Mouse (Mus musculus) liver, embryonic 14.5 days (tissue): ENCODE measurements around the gene Ube2q2. TPM values are rescaled to one million over a fixed set of nuclear protein-coding genes. Genes with fewer than 3 reads are reported as not detected.

ENCODE experiments used
- ATAC-seq: fragments of 200-750 bp; cut with Nextera tagmentation; 2 replicates; pipeline ENCODE4 v1.8.0; 2017; ENCODE audit warnings: moderate number of reproducible peaks, mild to moderate bottlenecking, moderate library complexity; ENCODE audit not compliant: insufficient read depth
- DNase-seq, 3 experiments: peaks; one replicate each; pipeline ENCODE4 v3.0.0-alpha.2; 2012 to 2013; ENCODE audit warnings: low read depth in 3 of 3, low spot score in 3 of 3
- H3K27ac ChIP-seq: fragments of 300-500 bp; sonication (generic); 2 replicates; pipeline ENCODE4 v1.5.1; 2014; ENCODE audit warnings: moderate library complexity, mild to moderate bottlenecking, control low read depth, inconsistent platforms
- H3K27me3 ChIP-seq: fragments of 300-500 bp; sonication (generic); 2 replicates; pipeline ENCODE4 v1.6.1; 2014; ENCODE audit warnings: mild to moderate bottlenecking, low read length, moderate library complexity; ENCODE audit not compliant: control insufficient read depth, insufficient read depth
- H3K36me3 ChIP-seq: fragments of 300-500 bp; sonication (generic); replicated peaks from 2 replicates; pipeline ENCODE4 v1.6.1; 2014; ENCODE audit warnings: low read depth; ENCODE audit not compliant: control insufficient read depth, insufficient read depth
- H3K4me1 ChIP-seq, 2 experiments: fragments of 200-500 bp in 1 of 2; fragments of 300-500 bp in 1 of 2; sonication (generic) in 1 of 2; replicated peaks; 2 replicates each; pipeline ENCODE4 v1.6.1; 2012 to 2014; ENCODE audit warnings: antibody characterized with exemption in 1 of 2, inconsistent platforms in 1 of 2, low read length in 1 of 2; ENCODE audit not compliant: control insufficient read depth in 2 of 2, insufficient read depth in 2 of 2
- H3K4me2 ChIP-seq: fragments of 300-500 bp; sonication (generic); 2 replicates; pipeline ENCODE4 v1.6.1; 2014; ENCODE audit warnings: low read depth, mild to moderate bottlenecking, control low read depth, moderate library complexity
- H3K4me3 ChIP-seq, 2 experiments: fragments of 200-500 bp in 1 of 2; fragments of 300-500 bp in 1 of 2; sonication (generic) in 1 of 2; 2 replicates each; pipeline ENCODE4 v1.5.1; 2012 to 2014; ENCODE audit warnings: low read depth in 2 of 2, low read length in 2 of 2, mild to moderate bottlenecking in 2 of 2, control low read depth in 1 of 2, inconsistent platforms in 1 of 2, moderate library complexity in 1 of 2; ENCODE audit not compliant: insufficient read depth in 1 of 2
- H3K9ac ChIP-seq: fragments of 300-500 bp; sonication (generic); replicated peaks from 2 replicates; pipeline ENCODE4 v1.6.1; 2014; ENCODE audit warnings: mild to moderate bottlenecking, control low read depth, moderate library complexity
- H3K9me3 ChIP-seq: fragments of 300-500 bp; sonication (generic); 2 replicates; pipeline ENCODE4 v1.6.1; 2016; ENCODE audit warnings: low read length, mixed read lengths; ENCODE audit not compliant: control insufficient read depth
- CTCF ChIP-seq: IDR thresholded peaks from 2 replicates; pipeline ENCODE4 v1.5.1; 2016; ENCODE audit warnings: antibody characterized with exemption, low read depth, control low read depth
- EP300 ChIP-seq: IDR thresholded peaks from 2 replicates; pipeline ENCODE4 v1.6.1; 2016; ENCODE audit warnings: antibody characterized with exemption, low read depth
- WGBS: fragments of 180-500 bp; shearing (Covaris S2); extraction: QIAGEN DNeasy Blood & Tissue Kit; methylation state at CpG from one replicate; pipeline ENCODE4 v1.1.7; 2014; ENCODE audit not compliant: insufficient replicate concordance; 5-methylcytosine and 5-hydroxymethylcytosine counted together
- polyA plus RNA-seq, 2 experiments: library from polyadenylated mRNA; depleted of rRNA in 1 of 2; stranded (reverse) in 1 of 2; unstranded in 1 of 2; fragments of >200 nt; fragmentation: Nextera tagmentation in 1 of 2; extraction: Ambion mirVana in 1 of 2; gene quantifications; 2 replicates each; pipeline versions ENCODE4 v1.2.1 to v1.2.3; 2012 to 2014

The Ube2q2 gene
- polyA plus RNA-seq, 2 experiments, result 5.3 to 11.3 TPM

- no peak for ATAC-seq
- no peak for DNase-seq
- no peak overlapping the region for H3K4me2 ChIP-seq
- H3K4me3 ChIP-seq, result no peak overlapping the region
- 24% methylated on average over 7 of the region's 7 CpGs for WGBS
- H3K27me3 ChIP-seq, result no peaks in the 10 kb centered on the region
- H3K27ac ChIP-seq, result no peak overlapping the region
- H3K36me3 ChIP-seq, result no peaks in the 10 kb centered on the region
- H3K9ac ChIP-seq, result no peak overlapping the region
- TF ChIP-seq CTCF, result no peak
- no peaks in the 10 kb centered on the region for H3K9me3 ChIP-seq
- H3K4me1 ChIP-seq, result peaks cover 0 to 4% of the 10 kb centered on the region in 2 experiments; a peak in 1 of 4 replicates
Observed at GRCm38 (mm10) chr9:55125735-55126134, 22.9 kb upstream of the Ube2q2 start.

GRCm38 (mm10) chr9:55126295-55126694, 22.4 kb upstream of the Ube2q2 start:
- ATAC-seq (no peak), DNase-seq (no peak)
- 33% methylated on average over 1 of the region's 1 CpGs for WGBS
- Histone ChIP-seq H3K9ac (no peak overlapping the region), H3K4me2 (no peak overlapping the region), H3K36me3 (no peaks in the 10 kb centered on the region), H3K4me1 (peaks cover 0 to 4% of the 10 kb centered on the region in 2 experiments; a peak in 1 of 4 replicates), H3K27ac (no peak overlapping the region), H3K27me3 (no peaks in the 10 kb centered on the region), H3K4me3 (no peak overlapping the region), H3K9me3 (no peaks in the 10 kb centered on the region)
- TF ChIP-seq EP300, result no peak
- no peak for TF ChIP-seq CTCF

DNA sequence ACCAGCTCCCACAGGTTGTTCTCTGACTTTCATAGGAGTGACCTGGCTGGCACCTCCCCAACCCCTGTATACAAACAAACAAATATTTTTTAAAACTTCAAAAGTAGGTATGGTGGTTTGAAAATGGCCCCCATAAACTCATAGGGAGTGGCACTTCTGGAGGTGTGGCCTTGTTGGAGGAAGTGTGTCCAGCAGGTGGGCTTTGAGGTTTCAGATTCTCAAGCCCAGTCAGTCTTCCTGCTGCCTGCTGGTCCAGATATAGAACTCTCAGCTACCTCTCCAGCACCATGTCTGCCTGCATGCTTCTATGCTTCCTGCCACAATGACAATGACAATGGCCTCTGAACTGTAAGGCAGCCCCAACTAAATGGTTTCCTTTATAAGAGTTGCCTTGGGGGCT, 16.8 kb upstream of the Ube2q2 start:
- no peaks in the 10 kb centered on the region for H3K36me3 ChIP-seq
- no peaks in the 10 kb centered on the region for H3K9me3 ChIP-seq
- H3K4me3 ChIP-seq, result no peak overlapping the region
- no peak overlapping the region for H3K9ac ChIP-seq
- no peaks in the 10 kb centered on the region for H3K4me1 ChIP-seq
- H3K27me3 ChIP-seq, result no peaks in the 10 kb centered on the region
- no peak overlapping the region for H3K27ac ChIP-seq
- no peak for TF ChIP-seq CTCF
- no peak for TF ChIP-seq EP300
- DNase-seq (no peak), ATAC-seq (no peak)
- H3K4me2 ChIP-seq, result no peak overlapping the region

DNA sequence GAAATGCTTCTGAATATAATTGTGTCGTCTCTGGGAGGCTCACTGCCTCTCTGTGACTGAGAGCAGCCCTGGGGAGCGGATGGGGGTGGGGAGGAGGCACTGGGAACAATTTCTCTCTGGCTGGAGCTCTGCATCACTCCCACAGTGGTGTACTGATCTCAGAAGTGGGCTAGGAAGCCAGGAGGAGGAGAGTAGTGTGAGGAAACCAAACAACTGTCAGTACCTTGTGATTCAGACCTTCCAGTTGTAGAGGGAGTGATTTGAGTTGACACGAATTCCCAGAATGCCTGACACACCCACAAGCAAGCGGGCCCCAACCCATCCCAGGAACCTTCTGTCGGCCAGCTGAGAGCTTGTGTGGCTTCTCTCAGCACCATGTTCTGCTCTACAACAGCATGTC, 12.1 kb upstream of the Ube2q2 start:
- H3K4me2 ChIP-seq, result no peak overlapping the region

GRCm38 (mm10) chr9:55137112-55137511, 11.5 kb upstream of the Ube2q2 start:
- no peak overlapping the region for H3K9ac ChIP-seq
- no peaks in the 10 kb centered on the region for H3K36me3 ChIP-seq
- TF ChIP-seq EP300, result no peak
- TF ChIP-seq CTCF, result no peak
- no peak overlapping the region for H3K27ac ChIP-seq
- peaks cover 0 to 6% of the 10 kb centered on the region in 2 experiments; a peak in 1 of 4 replicates for H3K4me1 ChIP-seq
- no peak overlapping the region for H3K4me2 ChIP-seq
- no peak overlapping the region for H3K4me3 ChIP-seq
- no peaks in the 10 kb centered on the region for H3K9me3 ChIP-seq
- no peaks in the 10 kb centered on the region for H3K27me3 ChIP-seq
- no peak for ATAC-seq
- WGBS, result 62% methylated on average over 4 of the region's 4 CpGs
- no peak for DNase-seq

More for the DNA sequence above, 12.1 kb upstream of the Ube2q2 start:
- Histone ChIP-seq H3K27me3 (no peaks in the 10 kb centered on the region), H3K9me3 (no peaks in the 10 kb centered on the region), H3K4me1 (peaks cover 0 to 6% of the 10 kb centered on the region in 2 experiments; a peak in 1 of 4 replicates), H3K27ac (no peak overlapping the region), H3K9ac (no peak overlapping the region), H3K36me3 (no peaks in the 10 kb centered on the region), H3K4me3 (no peak overlapping the region)
- no peak for ATAC-seq
- WGBS, result 41% methylated on average over 5 of the region's 5 CpGs
- DNase-seq, result no peak
- TF ChIP-seq CTCF (no peak), EP300 (no peak)
